Mouse (Mus musculus): ENCODE results near the gene Pef1.

Gene Pef1

DNA sequence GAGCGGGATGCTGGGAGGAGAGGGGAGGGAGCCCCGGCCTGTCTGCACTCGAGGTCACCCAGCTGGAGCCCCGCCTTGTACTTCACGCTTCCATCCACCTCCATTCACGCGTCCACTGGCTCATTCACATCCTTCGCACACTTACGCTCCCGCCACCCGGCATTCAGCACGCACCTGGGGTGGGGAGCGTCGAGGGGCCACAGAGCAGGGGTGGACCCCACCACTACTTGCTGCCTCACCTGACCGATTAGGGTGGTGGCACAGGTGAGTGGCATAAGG is 36.8 kb downstream of the Pef1 start, which contains the start of gene Hcrtr1:
Gene Hcrtr1, minus strand, starts transcription at position 146 of the 279 bp plus-strand sequence.
- DNase-seq (ENCODE audit: low spot score in 2 of 2) = no peak

DNA sequence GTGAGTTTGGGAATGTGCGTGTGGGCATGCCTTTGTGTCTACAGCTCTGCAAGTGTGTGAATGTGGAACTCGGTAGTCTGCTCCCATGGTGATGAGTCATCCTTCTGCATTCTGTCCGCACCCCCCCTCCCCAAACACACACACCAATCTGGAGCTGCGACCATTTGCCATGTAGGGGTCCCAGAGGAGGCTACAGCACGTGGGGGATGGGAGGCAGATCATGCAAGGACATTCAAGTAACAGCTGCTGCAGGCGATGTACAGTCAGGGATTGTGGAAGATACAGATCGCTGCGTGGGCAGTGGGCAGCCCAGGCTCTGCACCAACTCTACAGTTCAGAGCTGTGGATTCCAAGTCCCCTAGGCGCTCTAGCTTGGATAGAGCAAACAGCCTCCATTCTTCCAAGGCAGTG is 38.6 kb downstream of the Pef1 start:
- peak; percentile 38 to 60 for DNase-seq (ENCODE audit: low spot score in 2 of 2)

DNA sequence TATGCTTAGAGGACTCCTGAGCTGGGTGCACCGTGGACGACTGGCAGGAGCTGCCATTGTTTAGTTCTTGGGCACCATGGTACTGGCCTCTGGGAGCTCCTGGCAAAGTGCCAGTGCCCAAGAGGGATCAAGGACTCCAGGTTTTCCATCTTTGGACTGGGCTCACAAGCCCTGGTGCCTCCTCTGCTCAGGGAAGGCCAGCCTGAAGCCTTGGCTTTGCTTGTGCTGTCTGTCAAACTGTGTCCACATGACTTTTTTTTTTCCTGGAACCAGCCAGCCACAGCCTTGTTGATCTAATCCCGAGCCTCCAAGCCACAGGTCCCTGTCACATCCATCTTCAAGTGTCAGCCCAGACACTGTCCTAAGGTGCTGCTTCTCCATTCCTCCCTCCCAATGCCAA is 39.4 kb downstream of the Pef1 start:
- no peak for DNase-seq (ENCODE audit: low spot score in 2 of 2)

DNA sequence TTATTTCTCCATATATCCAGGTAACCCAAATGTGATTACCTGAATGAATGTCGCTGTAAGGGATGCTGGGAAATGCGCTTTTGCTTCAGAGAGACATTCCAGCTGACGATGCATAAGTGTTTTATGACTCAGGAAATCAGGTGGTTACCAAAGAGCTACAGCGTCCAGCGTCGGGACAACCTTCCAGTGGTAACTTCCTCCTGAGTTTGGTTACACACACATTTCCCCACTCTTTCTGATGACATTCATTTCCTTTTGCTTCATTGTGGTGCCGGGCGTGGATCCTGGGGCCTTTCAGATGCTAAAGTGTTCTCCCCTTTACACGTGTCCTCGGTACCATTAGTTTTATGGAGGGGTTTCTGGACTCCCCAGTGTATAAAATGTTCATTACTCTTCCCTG is 46.0 kb downstream of the Pef1 start:
- DNase-seq (ENCODE audit: low spot score in 2 of 2) = no peak

DNA sequence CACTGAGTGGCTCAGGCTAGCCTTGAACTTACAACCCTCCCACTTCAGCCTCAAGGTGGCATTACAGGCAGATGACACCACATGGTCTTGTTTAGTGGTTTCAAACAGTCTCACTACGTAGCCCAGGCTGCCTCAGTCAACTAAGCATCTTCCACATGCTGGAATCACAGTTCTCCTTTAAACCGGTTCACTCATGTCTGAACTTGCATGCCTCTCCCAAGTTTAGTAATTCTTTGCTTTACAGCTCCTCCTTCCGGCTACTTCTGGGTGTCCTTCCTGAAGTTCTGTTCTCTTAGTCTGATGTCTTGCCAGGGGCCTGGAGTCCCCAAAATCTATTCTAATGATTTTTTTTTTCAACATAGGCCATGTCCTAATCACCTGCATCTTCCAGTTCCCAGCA is 51.9 kb downstream of the Pef1 start:
- DNase-seq (ENCODE audit: low spot score in 2 of 2) = no peak

DNA sequence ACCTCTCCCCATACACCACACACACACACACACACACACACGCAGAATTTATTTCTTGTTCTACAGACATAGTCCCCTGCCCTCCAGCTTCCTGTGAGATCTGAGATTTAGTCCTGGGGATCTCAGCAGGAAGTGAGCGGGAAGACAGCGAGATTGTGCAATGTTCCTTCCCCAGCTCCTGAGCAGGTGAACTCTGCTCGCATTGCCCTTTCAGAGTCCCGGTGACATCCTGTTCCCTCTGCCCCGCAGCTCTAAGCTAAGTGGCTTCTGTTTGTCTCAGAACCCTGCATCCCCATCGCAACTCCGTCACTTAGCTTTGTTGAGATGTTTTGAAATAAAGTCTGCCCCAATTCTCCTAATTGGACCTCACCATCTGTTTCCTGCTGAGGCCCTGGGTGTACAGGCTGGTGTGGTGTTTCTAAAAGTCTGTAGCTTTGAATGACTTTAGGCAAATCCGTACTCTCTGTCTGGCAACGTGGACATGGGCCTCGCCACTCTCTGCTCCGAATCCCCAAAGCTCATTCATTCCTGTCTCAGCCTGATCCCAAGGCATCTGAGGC is 54.5 kb downstream of the Pef1 start:
- no peak for DNase-seq (ENCODE audit: low spot score in 2 of 2)

DNA sequence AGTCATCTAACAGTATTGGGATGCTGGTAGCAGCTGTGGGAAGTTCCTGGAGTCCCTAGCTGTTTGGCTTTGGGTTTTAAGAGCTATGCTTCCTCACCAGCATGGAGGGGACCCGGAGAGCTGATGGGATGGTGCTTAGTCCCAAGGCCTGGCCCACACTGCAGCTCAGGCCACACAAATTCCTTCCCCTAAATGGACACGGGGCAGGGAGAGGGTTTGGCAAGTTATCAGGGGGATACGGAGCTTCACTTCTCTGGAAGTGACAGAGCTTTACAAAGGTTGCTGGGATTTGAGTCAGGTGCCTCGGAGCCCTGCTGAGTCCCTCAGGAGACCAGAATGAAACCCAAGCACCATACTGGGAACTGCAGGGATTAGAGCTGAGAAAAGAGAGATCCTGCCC is 59.0 kb downstream of the Pef1 start:
- no peak for DNase-seq (ENCODE audit: low spot score in 2 of 2)

DNA sequence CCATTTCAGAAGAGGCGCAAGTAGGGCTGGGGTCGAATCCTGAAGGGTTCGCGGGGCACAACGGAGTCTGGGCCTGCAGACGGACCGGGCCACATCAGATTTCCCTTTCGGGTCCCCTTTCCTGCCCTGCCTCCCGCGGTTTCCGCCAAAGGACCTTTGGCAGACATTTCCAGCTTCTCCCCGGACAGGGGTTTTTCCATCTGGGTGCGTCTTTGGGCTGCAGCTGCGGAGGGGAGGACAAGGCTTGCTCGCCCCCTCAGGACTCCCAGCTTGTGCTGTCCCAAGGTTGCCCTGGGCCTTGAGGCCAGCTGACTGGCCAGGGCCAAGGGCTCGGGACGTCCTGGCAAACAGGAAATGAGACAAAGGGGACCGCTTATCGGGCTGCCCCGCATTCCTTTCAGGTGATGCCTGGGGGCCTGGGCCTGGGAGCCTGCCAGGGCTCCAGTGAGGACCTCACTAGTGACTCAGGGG is 61.1 kb downstream of the Pef1 start:
- DNase-seq (ENCODE audit: low spot score in 2 of 2) = no peak

DNA sequence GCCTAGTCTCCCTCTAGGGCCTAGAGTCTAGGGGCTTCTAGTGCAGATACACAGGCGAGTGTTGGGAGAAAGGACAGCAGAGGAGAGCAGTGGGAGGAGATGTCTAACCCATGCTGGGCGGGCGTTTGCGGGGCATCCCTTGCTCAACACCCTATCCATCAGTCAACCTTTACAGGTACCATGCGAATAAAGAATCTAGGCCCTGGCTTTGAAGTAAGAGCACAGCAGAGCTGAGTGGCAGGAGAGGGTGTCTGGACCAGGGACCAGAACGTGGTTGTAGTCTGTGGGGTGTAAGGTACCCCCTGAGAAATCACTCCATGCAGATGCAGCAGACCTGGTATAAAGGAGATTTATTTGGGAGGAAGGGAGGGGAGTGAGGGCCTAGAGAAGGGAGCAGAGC is 61.8 kb downstream of the Pef1 start:
- no peak for DNase-seq (ENCODE audit: low spot score in 2 of 2)

DNA sequence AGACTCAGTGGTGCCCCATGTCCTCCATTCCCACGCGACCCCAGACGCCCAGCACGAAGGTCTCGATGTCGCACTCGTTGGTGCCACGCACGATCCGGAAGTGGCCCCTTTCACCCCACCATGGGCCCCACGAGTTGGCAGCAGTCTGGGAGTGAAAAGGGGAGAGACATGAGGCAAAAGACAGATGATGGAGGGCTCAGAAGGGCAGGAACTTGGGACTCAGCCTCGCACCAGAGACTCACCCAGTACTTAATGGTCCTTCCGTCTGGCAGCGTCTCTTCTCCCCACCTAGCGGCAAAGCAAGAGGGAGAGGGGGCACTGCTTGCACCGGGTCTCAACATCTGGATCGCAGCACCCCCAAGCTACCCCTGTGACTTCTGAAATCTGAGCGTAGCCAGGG is 63.7 kb downstream of the Pef1 start:
- no peak for DNase-seq (ENCODE audit: low spot score in 2 of 2)

DNA sequence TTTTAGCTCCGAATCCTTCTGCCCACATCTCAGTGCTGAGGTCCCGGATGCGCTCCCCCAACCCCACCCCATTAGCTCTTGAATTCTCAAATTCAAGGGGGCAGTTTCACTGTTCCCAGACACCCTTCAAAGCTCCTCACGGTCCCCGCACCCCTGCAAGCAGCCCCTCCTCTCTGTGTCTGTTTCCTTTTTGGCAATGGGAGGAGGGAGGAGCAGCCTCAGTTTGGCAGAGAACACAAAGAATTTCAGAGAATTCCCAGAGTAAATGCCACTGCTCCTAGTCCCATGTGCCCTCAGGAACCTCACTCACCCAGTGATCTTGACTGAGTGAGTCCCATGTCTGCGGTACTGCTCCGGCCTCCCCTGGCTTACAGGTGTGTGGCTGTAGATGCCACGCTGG is 64.2 kb downstream of the Pef1 start:
- DNase-seq (ENCODE audit: low spot score in 2 of 2) = no peak

DNA sequence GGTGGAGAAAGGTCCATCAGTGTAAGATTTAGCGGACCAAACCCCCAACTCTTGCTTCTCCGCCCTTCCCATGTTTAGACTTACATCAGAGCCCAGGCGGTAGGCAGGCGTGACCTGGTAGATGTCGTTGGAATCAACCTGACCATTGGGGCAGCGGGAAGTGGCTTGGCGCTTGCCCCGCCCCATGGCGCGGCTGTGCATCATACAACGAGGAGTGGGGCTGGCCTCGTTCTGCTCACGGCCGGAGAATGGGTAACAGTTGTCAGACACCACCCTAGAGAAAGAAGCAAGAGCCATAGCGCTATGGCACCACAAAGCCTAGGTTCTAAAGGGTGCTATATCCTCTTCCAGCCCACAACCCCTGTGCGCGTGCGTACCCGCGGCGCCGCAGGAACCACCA is 65.0 kb downstream of the Pef1 start:
- DNase-seq (ENCODE audit: low spot score in 2 of 2) = no peak

DNA sequence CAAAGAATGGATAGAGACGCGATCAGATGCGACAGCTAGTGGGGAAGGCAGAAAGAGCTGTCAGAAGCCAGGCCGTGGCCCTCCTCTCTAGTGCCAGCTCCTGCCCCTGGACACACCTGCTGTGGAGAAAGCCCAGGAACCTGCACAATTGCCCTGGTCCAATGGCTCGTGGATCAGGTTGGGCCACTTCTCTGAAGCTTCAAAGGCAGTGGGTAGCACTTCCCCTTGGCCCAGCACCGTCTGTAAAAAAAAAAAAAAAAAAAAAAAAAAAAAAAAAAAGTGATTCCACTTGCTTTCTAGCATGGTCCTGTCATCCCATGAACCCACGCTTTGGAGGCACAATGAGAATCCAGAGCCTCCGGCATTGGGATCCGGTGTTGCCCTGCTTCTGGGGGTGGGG is 65.5 kb downstream of the Pef1 start:
- no peak for DNase-seq (ENCODE audit: low spot score in 2 of 2)

DNA sequence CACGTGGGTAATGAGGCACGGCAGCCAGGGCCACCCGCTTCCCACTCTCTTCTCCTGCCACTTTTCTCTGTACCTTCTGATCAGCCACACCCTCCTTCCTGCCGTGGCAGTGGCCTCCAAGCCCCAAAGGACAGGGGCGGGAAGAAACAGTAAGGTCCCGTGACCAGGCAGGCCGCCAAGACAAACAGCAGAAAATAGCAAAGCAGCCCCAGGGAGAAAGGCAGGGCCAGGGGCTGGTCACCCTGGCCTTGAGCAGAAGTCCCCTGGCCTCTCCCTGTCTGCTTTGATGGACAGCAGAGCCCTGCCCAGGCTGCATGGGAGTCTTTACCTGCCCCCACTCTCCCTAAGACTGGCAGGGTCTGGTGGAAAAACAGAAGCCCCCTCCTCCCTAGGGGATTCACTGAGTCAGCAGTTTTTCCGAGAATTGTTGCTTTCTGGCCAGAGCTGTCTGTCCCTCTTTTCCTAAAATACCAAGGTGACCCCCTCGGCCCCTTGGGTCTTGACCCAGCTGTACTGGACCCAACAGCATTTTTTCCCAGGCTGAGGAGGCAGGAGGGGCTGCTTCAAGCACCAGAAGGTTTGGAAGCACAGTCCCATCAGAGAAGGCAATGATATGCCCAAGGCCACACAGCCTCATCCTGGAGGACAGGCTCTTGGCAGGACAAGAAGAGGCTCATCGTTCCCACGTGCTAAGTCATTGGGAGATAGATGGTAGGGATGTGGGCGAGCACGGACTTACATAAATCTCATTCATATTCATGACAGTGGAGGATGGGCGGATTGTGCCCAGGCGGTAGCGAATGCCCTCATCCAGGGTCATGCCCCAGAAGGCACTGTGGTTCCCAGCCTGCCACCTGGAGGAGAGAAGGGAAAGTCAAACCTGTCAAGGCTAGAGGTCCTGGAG is 66.2 kb downstream of the Pef1 start:
- no peak for DNase-seq (ENCODE audit: low spot score in 2 of 2)

DNA sequence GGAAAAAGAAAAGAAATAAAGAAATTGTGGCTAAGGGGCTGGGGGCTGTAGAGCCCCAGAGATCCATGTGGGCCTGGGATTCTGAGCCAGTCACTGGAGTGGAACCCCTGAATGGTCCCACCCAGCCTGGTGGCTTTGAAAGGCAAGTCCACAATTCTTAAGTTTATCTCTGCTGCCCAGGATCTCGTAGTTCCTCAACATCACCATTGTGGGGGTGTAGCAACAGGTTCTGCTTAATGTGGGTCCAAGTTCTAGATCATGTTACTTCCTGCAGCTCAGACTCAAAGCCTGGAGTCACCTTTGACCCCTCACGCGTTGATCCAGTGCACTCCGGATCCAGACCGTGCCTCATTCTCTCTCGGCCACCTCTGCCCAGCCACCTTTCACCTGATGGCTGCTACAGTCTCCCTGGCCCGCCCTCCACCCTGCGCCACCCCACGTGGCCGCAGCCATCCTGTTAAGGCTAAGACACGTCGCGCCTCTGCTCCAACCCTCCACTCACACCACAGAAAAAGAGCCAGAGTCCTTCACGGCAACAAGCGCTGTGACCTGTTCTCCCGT is 67.1 kb downstream of the Pef1 start:
- DNase-seq (ENCODE audit: low spot score in 2 of 2) = no peak

DNA sequence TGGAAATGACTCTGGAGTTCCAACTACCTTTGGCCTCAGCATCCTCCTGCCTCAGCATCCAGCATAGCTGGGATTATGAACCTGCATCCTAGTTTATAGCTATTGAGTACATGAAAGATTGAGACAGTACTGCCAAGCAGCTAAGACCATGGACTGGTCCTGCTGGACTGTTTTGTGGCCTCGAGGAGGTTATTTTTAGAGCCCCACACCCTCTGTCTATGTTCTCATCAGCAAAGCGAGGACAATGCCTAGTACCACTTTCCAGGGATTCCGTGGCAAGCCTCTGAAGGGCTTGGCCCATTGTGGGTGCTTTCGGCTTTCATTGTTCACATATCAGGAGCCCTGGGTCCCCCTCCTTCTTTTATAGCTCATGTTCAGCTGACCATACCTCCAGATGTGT is 68.0 kb downstream of the Pef1 start:
- DNase-seq (ENCODE audit: low spot score in 2 of 2) = no peak

DNA sequence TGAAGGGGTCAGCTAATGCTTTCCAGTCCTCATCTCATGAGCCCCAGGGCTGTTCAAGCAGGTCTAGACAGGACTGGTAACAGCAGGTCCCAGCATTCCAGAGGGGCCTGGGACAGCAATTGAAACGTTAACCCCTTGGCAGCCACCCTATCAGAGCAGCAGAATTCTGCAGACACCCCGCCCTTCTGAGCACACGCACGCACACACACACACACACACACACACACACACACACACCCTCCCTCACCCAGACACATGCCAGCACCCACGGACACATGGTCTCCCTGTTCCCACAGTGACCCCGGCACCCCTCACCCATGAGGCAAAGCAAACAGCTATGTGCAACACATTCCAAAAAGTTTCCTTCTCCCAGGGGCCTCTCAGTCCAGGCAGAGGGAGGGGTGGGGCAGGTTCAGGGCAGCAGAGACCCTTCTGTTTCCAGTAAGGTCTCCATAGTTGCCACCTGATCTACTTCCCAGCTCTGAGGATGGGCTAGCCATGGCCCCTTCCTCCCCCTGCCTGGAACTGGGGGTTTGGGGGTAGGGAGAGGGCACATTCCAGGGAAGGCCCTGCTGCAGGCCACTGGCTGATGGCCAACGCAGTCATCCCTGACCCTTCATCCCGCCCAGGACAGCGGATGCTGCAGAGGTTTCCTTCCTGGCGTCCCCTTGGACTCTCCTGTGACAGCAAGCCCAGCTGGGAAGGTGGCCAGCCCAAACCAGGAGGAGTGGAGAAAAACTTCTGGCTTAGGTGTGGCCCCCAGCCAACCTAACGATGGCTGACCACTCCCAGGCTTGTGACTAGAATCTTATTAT is 69.8 kb downstream of the Pef1 start:
- no peak for DNase-seq (ENCODE audit: low spot score in 2 of 2)

DNA sequence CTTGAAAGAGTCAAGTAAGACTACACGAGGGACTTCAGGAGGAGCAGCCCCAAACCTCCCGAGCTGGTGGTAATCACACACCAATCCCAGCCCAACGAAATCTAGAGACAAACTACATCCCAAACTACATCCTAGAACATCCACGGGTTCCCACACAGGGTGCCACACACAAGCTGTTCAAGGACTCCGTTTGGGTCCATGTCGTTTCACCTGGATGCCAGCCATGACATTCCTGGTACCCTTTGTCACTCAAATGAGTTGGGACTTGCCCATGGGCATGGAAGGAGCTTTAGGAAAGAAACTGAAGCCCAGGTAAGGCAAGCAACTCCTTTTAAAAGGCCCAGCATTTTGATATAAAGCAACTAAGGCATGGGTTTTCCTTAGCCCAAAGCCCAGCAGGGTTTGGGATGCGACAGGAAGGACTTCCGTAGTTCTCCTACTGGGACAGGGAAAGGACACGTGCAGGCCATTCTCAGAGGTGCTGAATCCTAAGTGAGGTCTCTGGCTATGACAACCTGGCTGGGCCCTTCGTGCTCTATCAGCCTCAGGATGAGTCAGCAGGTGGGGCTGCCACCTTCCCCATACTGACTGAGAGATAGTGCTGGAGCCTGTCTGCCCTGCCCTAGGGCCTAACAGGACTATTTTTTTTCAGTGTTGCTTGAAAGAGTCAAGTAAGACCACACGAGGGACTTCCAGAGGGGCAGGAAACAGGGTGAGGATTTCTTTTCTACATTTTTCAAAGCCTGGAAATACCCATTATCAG is 70.9 kb downstream of the Pef1 start:
- DNase-seq (ENCODE audit: low spot score in 2 of 2) = no peak

DNA sequence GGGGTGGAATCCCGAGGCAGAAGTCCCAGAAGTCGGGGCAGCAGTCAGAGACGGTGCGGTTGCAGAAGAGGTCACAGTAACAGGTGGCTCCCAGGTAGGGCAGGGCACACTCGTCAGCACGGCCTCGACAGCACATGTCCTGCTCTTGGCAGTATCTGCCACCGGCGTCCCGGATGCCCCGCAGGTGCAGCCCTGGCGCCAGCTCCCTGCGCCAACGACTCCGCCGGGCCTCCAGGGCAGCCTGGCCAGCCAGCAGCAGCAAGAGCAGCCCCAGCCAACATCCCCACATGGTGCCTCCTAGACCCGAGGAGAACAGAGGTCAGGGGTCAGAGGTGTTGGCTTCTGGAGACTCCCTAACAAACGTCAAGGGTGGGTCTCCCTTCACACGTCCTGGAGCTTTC is 71.6 kb downstream of the Pef1 start:
- no peak for DNase-seq (ENCODE audit: low spot score in 2 of 2)

DNA sequence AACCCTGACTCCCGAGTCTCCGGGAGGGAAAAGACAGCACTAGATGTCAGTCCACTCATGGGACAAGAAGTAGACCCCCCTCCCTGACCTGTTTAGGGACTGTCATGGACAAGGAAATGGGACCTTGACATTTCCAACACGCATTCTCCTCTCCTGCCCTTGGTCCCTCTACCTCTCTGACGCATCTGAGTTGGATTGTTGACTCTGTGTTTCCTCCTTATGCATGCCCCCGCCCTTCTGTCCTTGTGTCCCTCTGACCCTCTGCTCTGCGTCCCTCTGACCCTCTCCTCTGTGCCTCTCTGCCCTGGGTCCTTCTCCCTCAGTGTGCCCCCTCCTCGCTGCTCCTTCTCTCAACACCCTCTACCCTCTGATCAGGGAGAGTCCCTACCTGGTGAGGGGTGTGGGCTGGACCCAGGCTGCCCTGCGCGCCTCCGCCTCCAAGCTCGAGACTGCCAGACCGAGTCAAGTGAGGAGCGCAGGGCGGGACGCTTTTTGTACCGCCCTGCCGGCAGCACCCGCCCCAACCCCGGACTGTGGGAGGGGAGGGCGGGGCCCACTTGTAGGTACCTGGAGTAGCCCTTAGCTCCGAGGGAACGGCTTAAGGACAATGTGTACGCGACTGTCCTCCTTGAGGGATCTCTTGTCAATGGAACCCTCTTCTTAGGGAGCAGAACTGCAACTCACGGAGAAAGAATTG is 72.1 kb downstream of the Pef1 start:
- no peak for DNase-seq (ENCODE audit: low spot score in 2 of 2)

DNA sequence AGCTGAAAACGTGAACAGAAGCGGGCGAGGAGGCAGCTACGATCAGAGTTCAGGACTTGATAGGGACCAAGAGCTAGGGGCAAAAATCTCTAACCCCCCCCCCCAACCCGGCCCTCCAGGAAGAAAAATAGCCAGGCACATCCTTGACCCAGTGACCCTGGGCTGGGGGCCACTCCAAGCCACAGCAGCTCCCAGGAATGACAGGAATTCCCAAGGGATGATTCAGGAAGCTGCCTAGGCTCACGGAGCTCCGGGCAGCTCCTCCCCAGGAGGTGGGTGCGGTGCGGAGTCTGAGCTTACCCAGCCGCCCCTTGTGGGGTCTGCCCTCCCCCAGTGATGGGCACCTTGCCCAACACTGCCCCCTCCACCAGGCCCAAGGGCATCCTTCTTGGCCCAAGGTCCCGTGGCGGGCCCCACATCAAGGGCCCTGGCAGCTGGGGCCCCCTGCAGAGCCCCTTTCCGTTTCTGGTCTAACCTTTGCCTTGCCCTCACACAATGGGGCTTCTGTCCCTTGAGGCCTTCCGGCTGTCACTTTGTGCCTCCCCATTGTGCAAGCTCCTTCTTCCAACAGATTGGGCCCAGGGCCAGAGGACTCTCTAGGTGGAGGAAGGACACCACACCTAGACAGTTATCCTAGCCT is 72.8 kb downstream of the Pef1 start, which contains the start of gene Tinagl1:
Gene Tinagl1, minus strand, starts transcription at position 51 of the 640 bp plus-strand sequence.
- DNase-seq (ENCODE audit: low spot score in 2 of 2) = no peak
